Mouse (Mus musculus): ENCODE measurements around the gene Pik3cg.

Gene Pik3cg

DNA sequence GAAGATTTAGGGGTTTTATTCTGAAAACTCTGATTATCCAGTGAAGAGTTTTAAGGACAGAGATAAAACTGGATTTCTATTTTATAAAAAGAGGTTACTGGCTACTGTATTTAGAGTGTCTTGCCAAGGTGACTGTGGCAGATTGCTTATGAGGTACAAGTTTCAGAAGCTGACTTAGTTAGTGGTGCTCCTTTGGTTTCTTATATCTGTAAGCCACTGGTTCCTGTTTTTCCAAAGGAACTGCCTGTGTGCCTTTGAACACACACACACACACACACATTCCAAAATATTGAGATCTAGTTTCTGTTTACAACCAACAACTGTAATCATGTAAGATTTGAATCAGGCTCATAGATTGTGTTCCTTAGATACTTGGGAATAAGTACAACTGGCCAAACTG lies 66.7 kb downstream of the Pik3cg start:
- DNase-seq: no peak

DNA sequence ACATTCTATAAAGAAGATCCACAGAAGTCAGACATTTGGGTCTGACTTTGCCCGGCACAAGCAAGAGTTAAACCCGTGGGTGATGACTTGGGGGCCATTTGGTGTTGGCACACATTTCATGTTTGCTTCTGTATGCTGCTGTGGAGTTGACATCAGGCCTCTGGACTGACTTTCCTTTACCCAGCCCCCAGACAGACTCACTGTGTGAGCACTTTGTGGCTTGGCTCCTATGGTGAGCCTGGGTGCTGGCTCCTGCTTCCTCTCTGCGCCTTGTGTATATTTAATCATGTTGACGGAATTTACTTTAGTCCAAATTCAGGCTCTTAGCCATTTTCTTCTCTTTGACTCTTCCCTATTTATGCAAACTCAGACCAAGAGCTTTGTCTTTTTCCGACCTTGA lies 69.6 kb downstream of the Pik3cg start:
- DNase-seq: no peak

DNA sequence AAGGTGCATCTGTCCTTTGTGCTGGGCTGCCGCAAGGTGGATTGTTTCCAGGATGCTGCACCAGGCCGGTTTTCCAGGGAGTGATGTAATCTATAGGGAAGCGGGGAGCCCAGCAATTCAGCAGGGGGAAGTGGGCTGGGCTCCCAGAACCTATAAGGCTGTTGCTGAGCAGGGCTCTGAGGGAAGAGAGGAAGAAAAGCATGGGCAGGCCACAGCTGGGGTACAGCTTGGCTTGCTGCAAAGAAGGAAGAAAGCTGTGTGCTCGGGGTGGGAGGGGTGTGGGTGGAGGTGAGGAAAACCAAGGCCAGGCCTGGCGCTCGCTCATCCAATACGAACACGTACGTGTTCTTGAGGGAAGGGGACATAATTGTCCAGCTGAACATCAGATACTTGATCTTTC lies 70.1 kb downstream of the Pik3cg start:
- no peak for DNase-seq

DNA sequence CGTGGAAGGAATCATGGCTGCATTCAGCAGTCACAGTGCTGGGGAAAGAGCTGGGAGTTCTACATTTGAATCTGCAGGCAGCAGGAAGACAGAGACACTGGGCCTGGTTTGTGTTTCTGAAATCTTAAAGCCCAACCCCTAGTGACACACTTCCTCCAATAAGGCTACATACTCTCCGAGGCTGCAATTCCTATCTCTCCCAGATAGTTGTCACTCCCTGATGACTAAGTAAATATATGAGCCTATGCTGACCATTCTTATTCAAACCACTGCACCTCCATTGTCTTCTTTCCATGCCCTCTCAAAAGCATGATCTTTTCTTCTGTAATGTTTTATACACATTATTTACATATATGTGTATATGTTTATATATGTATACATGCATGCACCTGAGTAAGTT lies 70.9 kb downstream of the Pik3cg start:
- DNase-seq: no peak

DNA sequence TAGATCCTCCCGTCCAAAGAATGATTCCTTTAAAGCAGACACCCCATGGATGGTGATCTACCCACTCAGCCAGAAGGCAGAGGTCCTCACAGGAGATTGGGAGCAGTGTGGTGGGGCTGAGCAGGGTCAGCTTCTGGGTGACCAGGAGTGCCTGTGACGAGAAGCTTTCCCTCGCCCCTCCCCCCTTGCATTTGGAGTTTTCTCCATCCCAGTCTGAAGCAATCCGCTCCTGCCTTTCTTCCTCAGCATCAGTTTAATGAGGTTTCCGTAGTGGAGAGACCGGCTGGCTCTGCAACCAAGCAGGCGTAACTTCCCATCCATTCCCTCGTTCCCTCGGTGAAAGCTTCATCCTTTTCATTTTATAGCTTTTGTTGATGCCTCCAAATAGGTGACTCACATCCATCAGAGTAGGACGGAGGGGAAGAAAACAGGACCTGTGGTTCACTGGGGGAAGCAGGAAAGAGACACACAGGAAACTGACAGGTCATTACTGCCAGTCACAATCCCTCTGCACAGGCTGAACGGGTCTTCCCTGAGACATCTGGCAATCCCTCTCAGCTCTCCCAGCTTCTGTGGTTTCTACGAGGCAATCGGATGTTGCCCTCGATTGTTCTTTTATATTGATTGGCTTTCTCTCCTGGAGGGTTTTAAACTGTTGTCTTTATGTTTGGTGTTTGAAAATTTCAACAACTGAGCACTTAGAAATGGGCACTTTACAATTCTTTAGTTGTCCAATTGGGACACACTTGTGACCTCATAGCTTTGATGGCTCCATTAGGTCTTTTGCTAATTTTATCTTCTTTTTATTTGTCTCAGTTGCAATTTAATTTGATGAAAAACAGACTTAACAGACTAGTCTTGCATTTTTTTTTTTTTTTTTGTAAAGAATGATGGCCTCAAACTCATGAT lies 80.6 kb downstream of the Pik3cg start:
- no peak for DNase-seq

DNA sequence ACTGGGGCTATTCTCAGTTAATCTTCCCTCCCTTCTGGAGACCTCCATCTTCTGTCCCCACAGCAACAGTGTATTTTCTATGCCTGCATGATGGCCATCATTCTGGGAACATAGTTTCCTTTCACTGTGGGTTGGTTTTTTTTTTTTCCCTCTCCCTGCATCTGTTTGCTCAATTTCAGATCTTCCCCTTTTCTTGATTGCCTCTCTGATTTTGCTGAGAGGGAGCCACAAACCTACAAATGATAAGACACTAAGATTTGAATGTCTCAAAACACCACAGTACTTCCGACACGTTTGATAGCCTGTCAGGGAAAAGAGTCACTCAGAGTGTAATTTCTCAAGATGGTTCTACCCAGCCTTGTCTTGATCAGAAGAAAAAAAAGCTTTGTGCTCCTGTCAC lies 81.3 kb downstream of the Pik3cg start:
- no peak for DNase-seq

DNA sequence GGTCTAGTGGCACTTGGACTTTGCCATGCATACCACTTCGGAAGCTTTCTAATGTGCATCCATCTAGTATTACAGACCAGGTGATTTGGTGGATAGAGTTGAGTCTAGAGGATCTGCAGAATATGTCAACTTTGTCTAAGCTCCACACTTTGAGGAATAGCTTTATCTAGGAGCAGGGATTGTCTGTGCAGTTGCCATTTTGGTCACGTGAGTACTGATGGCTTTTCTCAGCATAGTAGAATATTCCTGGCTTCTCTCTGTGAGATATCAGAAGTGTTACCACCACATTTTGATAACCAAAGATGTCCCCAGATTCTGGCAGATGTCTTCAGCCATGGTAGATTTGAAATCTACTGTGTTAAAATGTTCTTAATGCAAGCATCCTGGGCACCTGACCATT lies 84.0 kb downstream of the Pik3cg start:
- DNase-seq: no peak

DNA sequence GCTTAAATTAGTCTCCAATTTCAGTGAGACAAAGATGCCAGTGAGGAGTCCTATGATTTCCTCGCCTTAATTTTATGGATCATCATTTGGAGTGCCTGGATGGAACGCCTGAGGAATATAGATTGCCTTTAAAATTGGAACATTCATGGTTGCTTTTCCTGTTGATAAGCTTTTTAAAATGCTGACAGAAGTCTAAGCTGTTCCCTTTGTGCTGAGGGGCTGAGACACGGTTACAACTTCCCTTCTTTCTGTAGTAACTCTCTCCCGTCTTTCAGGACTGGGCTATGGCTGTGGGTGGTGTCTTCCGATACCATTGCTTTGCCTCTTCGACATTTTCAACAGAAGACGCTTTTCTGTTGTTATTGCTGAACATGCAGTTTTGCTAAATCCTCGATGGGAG lies 84.4 kb downstream of the Pik3cg start:
- no peak for DNase-seq

DNA sequence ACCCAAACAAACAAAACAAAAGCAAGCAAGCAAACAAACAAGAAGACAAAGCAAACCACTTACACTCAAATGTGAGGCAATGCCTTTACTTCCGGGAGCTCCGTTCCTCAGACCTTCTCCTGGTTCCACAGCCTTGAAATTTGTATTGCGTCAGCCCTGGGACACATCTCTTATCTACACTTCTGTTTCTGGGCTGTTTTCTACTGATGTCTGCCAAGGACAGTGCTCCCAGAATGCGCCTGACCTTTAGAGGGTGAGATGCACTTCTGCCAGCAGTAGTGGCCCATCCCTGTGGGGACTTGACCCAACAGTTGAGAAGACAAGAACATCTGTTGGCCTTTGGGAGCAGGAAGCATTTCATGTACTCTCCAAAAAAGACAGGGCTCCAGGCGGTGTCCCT lies 84.9 kb downstream of the Pik3cg start:
- no peak for DNase-seq

Measured in cerebellum, adult 18-20 months (tissue).